ENCODE assay signal across 8 mouse cellular contexts in the genomic region with DNA sequence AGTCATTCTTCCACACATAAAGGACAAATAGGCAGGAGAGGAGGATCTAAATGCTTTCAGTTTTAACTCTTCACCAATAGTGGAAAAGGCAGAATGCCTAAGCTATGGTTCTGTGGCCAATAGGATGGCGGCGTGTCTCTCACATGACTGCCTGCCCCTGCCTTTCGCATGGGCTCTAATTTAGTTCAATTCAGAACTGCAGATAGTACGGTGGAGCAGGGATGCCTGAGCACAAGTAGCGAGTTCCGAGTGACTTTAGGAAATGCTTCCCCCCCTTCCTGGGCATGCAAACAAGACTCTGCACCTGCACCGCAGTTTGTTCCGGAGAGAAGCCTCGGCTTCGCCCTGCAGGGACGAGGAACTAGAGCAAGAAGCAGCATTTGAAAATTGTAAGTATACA.
DNase-seq lines count a peak whose midpoint lies in the region; ATAC-seq lines count a peak whose summit lies in the region.

No protein-coding gene starts in this region.

- peaks cover 20% of the 10 kb centered on the region for H3K4me1 ChIP-seq in embryonic facial prominence, embryonic 13.5 days
- peaks cover 15% of the 10 kb centered on the region for H3K4me1 ChIP-seq in midbrain, embryonic 11.5 days (ENCODE audit: control insufficient read depth, insufficient read depth, low read length)

- peak overlapping the region; percentile 98 for H3K27ac ChIP-seq in embryonic facial prominence, embryonic 13.5 days
- peak overlapping the region; percentile 86 for H3K27ac ChIP-seq in midbrain, embryonic 11.5 days (ENCODE audit: low read depth, low read length)

- peak overlapping the region; percentile 62 for H3K4me2 ChIP-seq in embryonic facial prominence, embryonic 13.5 days
- peak overlapping the region; percentile 64 for H3K4me2 ChIP-seq in midbrain, embryonic 11.5 days

- H3K27me3 ChIP-seq in embryonic facial prominence, embryonic 13.5 days, result no peaks in the 10 kb centered on the region
- no peaks in the 10 kb centered on the region for H3K27me3 ChIP-seq in midbrain, embryonic 11.5 days (ENCODE audit: control insufficient read depth, insufficient read depth, low read length)

- H3K36me3 ChIP-seq in embryonic facial prominence, embryonic 13.5 days, result no peaks in the 10 kb centered on the region
- H3K36me3 ChIP-seq in midbrain, embryonic 11.5 days (ENCODE audit: control insufficient read depth, insufficient read depth, low read length), result no peaks in the 10 kb centered on the region

- peak overlapping the region; percentile 91 for H3K9ac ChIP-seq in embryonic facial prominence, embryonic 13.5 days
- H3K9ac ChIP-seq in midbrain, embryonic 11.5 days (ENCODE audit: low read length), result peak overlapping the region; percentile 83

- intact Hi-C loops in left cerebral cortex, postnatal 4 days (cut with DNase I), result loop anchor here (10.0 kb wide), 2 partner anchors 214 to 414 kb away; no protein-coding TSS in a partner anchor

- peak; percentile 71 to 81 for DNase-seq in urinary bladder, adult 18-20 months (ENCODE audit: low spot score in 2 of 2)
- no peak for DNase-seq in urinary bladder, postnatal 10 days (ENCODE audit: low spot score)
- peak; percentile 99 for DNase-seq in heart, adult 11 months
- peak; percentile 86 for DNase-seq in kidney, adult 11 months
- DNase-seq in left cerebral cortex, postnatal 4 days, result peak; percentile 84
- no peak for DNase-seq in midbrain, embryonic 11.5 days (ENCODE audit: low spot score, missing footprints)
- peak; percentile 79 for DNase-seq in right cerebral cortex, postnatal 4 days

- peak overlapping the region; percentile 75 for H3K4me3 ChIP-seq in embryonic facial prominence, embryonic 13.5 days
- peak overlapping the region; percentile 56 for H3K4me3 ChIP-seq in midbrain, embryonic 11.5 days (ENCODE audit: low read depth, low read length)

- under 1% methylated on average over 11 of the region's 11 CpGs for WGBS in embryonic facial prominence, embryonic 13.5 days
- 0% methylated on average over 11 of the region's 11 CpGs for WGBS in midbrain, embryonic 11.5 days

- H3K9me3 ChIP-seq in embryonic facial prominence, embryonic 13.5 days, result no peaks in the 10 kb centered on the region
- H3K9me3 ChIP-seq in midbrain, embryonic 11.5 days (ENCODE audit: control insufficient read depth, low read length), result no peaks in the 10 kb centered on the region

- peak; percentile 94 for ATAC-seq in embryonic facial prominence, embryonic 13.5 days (ENCODE audit: insufficient number of reproducible peaks, insufficient read depth, low FRiP score, low TSS enrichment, low read depth)
- ATAC-seq in midbrain, embryonic 11.5 days (ENCODE audit: low FRiP score), result peak; percentile 94

Comparison
In these comparisons a context has a peak if more than half of its experiments do, and no peak if none do; other contexts are left out.
1. DNase-seq: peak in urinary bladder, adult 18-20 months (2 of 2), heart, adult 11 months (single experiment), kidney, adult 11 months (single experiment), left cerebral cortex, postnatal 4 days (single experiment) and right cerebral cortex, postnatal 4 days (single experiment); none in urinary bladder, postnatal 10 days (single experiment) and midbrain, embryonic 11.5 days (single experiment).